Mouse (Mus musculus) hindbrain, embryonic 14.5 days (tissue): Measurements from ENCODE around the gene Eomes. TPM values are rescaled to one million over a fixed set of nuclear protein-coding genes. Genes with fewer than 3 reads are reported as not detected.
A peak's percentile ranks its signal among the peaks of the same experiment; 100 is the strongest.

Experiments
- ATAC-seq: fragments of 200-750 bp; cut with Nextera tagmentation; 2 replicates; pipeline ENCODE4 v1.8.0; 2017; ENCODE audit warnings: moderate number of reproducible peaks, mild to moderate bottlenecking, moderate TSS enrichment, moderate library complexity; ENCODE audit not compliant: low FRiP score
- DNase-seq: peaks from one replicate; pipeline ENCODE4 v3.0.0-alpha.2; 2015; ENCODE audit warnings: low spot score
- H3K27ac ChIP-seq: fragments of 300-500 bp; sonication (generic); 2 replicates; pipeline ENCODE4 v1.5.1; 2014; ENCODE audit warnings: mild to moderate bottlenecking, moderate library complexity
- H3K27me3 ChIP-seq: fragments of 300-500 bp; sonication (generic); 2 replicates; pipeline ENCODE4 v1.6.1; 2014; ENCODE audit warnings: mild to moderate bottlenecking, low read length, mixed read lengths; ENCODE audit not compliant: control insufficient read depth, insufficient read depth
- H3K36me3 ChIP-seq: fragments of 300-500 bp; sonication (generic); replicated peaks from 2 replicates; pipeline ENCODE4 v1.6.1; 2014; ENCODE audit not compliant: control insufficient read depth, insufficient read depth
- H3K4me1 ChIP-seq: fragments of 300-500 bp; sonication (generic); replicated peaks from 2 replicates; pipeline ENCODE4 v1.6.1; 2014; ENCODE audit warnings: antibody characterized with exemption, low read length, mixed read lengths; ENCODE audit not compliant: control insufficient read depth, insufficient read depth
- H3K4me2 ChIP-seq: fragments of 300-500 bp; sonication (generic); replicated peaks from 2 replicates; pipeline ENCODE4 v1.6.1; 2014; ENCODE audit warnings: mild to moderate bottlenecking, moderate library complexity
- H3K4me3 ChIP-seq: fragments of 300-500 bp; sonication (generic); replicated peaks from 2 replicates; pipeline ENCODE4 v1.5.1; 2014; ENCODE audit warnings: mild to moderate bottlenecking, low read length
- H3K9ac ChIP-seq: fragments of 300-500 bp; sonication (generic); 2 replicates; pipeline ENCODE4 v1.6.1; 2014
- H3K9me3 ChIP-seq: fragments of 300-500 bp; sonication (generic); 2 replicates; pipeline ENCODE4 v1.6.1; 2016; ENCODE audit warnings: low read length; ENCODE audit not compliant: control insufficient read depth
- WGBS: fragments of 180-500 bp; shearing (Covaris S2); extraction: QIAGEN DNeasy Blood & Tissue Kit; methylation state at CpG from one replicate; pipeline ENCODE4 v1.1.7; 2014; 5-methylcytosine and 5-hydroxymethylcytosine counted together
- polyA plus RNA-seq: library from polyadenylated mRNA; unstranded; fragments of >200 nt; fragmentation: Nextera tagmentation; extraction: Ambion mirVana; gene quantifications from 2 replicates; pipeline ENCODE4 v1.2.1, GENCODE M21; 2014

The Eomes gene
- polyA plus RNA-seq, 1 experiment from 2014 or later = 0.66 TPM

- DNase-seq (no peak), ATAC-seq (no peak)
- Histone ChIP-seq H3K4me3 (peak overlapping the region; percentile 92), H3K27me3 (no peaks in the 10 kb centered on the region), H3K27ac (no peak overlapping the region), H3K9me3 (no peaks in the 10 kb centered on the region), H3K36me3 (0 out of 2 replicates have a peak, but pooled peaks cover 4% of the 10 kb centered on the region), H3K4me1 (peaks cover 32% of the 10 kb centered on the region), H3K4me2 (peak overlapping the region; percentile 99), H3K9ac (peak overlapping the region; percentile 92; the same call in 1 of the 2 replicates)
- WGBS = 66% methylated on average over 6 of the region's 6 CpGs
These were observed 29.5 kb downstream of the Eomes start for GRCm38 (mm10) chr9:118507552-118507951.

- no peak overlapping the region for H3K4me3 ChIP-seq
- no peak overlapping the region for H3K27ac ChIP-seq
- H3K36me3 ChIP-seq = 0 out of 2 replicates have a peak, but pooled peaks cover 4% of the 10 kb centered on the region
- 88% methylated on average over 7 of the region's 7 CpGs for WGBS
- DNase-seq (no peak), ATAC-seq (no peak)
- 0 out of 2 replicates have a peak overlapping the region, but pooled peaks have one; percentile 92 for H3K9ac ChIP-seq
- no peak overlapping the region for H3K4me2 ChIP-seq
- peaks cover 32% of the 10 kb centered on the region for H3K4me1 ChIP-seq
- H3K27me3 ChIP-seq = no peaks in the 10 kb centered on the region
- H3K9me3 ChIP-seq = no peaks in the 10 kb centered on the region
These were observed 30.6 kb downstream of the Eomes start for GRCm38 (mm10) chr9:118508601-118509000.

GRCm38 (mm10) chr9:118510941-118511690 lies 33.1 kb downstream of the Eomes start:
- WGBS = 84% methylated on average over 15 of the region's 15 CpGs
- no peak for ATAC-seq
- no peak for DNase-seq
- H3K4me3 ChIP-seq = no peak overlapping the region
- no peak overlapping the region for H3K9ac ChIP-seq
- no peak overlapping the region for H3K4me2 ChIP-seq
- no peaks in the 10 kb centered on the region for H3K27me3 ChIP-seq
- H3K36me3 ChIP-seq = peaks cover 24% of the 10 kb centered on the region
- no peak overlapping the region for H3K27ac ChIP-seq
- H3K9me3 ChIP-seq = no peaks in the 10 kb centered on the region
- H3K4me1 ChIP-seq = peaks cover 28% of the 10 kb centered on the region

GRCm38 (mm10) chr9:118512681-118513233 lies 34.7 kb downstream of the Eomes start:
- DNase-seq (no peak), ATAC-seq (no peak)
- Histone ChIP-seq H3K9me3 (no peaks in the 10 kb centered on the region), H3K27ac (no peak overlapping the region), H3K4me2 (no peak overlapping the region), H3K4me1 (peaks cover 19% of the 10 kb centered on the region), H3K9ac (no peak overlapping the region), H3K27me3 (no peaks in the 10 kb centered on the region), H3K4me3 (no peak overlapping the region), H3K36me3 (peaks cover 30% of the 10 kb centered on the region)
- WGBS = 88% methylated on average over 3 of the region's 3 CpGs

- ATAC-seq (no peak), DNase-seq (no peak)
- 95% methylated on average over 6 of the region's 6 CpGs for WGBS
- H3K4me3 ChIP-seq = no peak overlapping the region
- peaks cover 30% of the 10 kb centered on the region for H3K36me3 ChIP-seq
- H3K4me2 ChIP-seq = no peak overlapping the region
- H3K9ac ChIP-seq = no peak overlapping the region
- H3K9me3 ChIP-seq = no peaks in the 10 kb centered on the region
- H3K27ac ChIP-seq = no peak overlapping the region
- no peaks in the 10 kb centered on the region for H3K27me3 ChIP-seq
- H3K4me1 ChIP-seq = peaks cover 5% of the 10 kb centered on the region; the same call in 1 of the 2 replicates
These were observed 37.5 kb downstream of the Eomes start for GRCm38 (mm10) chr9:118515476-118515875.

GRCm38 (mm10) chr9:118516162-118516561 lies 38.1 kb downstream of the Eomes start:
- no peak for ATAC-seq

GRCm38 (mm10) chr9:118517619-118518018 lies 39.6 kb downstream of the Eomes start:
- Histone ChIP-seq H3K4me3 (no peak overlapping the region), H3K36me3 (peaks cover 30% of the 10 kb centered on the region), H3K4me2 (no peak overlapping the region), H3K4me1 (peaks cover 5% of the 10 kb centered on the region; the same call in 1 of the 2 replicates), H3K9me3 (no peaks in the 10 kb centered on the region), H3K9ac (no peak overlapping the region), H3K27me3 (no peaks in the 10 kb centered on the region), H3K27ac (no peak overlapping the region)
- WGBS = 80% methylated on average over 6 of the region's 8 CpGs
- no peak for ATAC-seq
- DNase-seq = no peak

More at GRCm38 (mm10) chr9:118516162-118516561, 38.1 kb downstream of the Eomes start:
- H3K9me3 ChIP-seq = no peaks in the 10 kb centered on the region
- H3K36me3 ChIP-seq = peaks cover 26% of the 10 kb centered on the region
- no peak overlapping the region for H3K4me3 ChIP-seq
- peaks cover 5% of the 10 kb centered on the region; the same call in 1 of the 2 replicates for H3K4me1 ChIP-seq
- H3K27me3 ChIP-seq = no peaks in the 10 kb centered on the region
- no peak overlapping the region for H3K27ac ChIP-seq
- DNase-seq = no peak
- WGBS = 97% methylated on average over 3 of the region's 3 CpGs
- H3K4me2 ChIP-seq = no peak overlapping the region
- H3K9ac ChIP-seq = no peak overlapping the region

GRCm38 (mm10) chr9:118519101-118519500 lies 41.1 kb downstream of the Eomes start:
- ATAC-seq (no peak), DNase-seq (no peak)
- H3K9me3 ChIP-seq = no peaks in the 10 kb centered on the region
- H3K27me3 ChIP-seq = no peaks in the 10 kb centered on the region
- H3K36me3 ChIP-seq = peaks cover 36% of the 10 kb centered on the region
- H3K4me2 ChIP-seq = no peak overlapping the region
- no peak overlapping the region for H3K27ac ChIP-seq
- no peak overlapping the region for H3K9ac ChIP-seq
- no peak overlapping the region for H3K4me3 ChIP-seq
- WGBS = 74% methylated on average over 8 of the region's 8 CpGs
- peaks cover 5% of the 10 kb centered on the region; the same call in 1 of the 2 replicates for H3K4me1 ChIP-seq

- no peaks in the 10 kb centered on the region for H3K27me3 ChIP-seq
- H3K4me1 ChIP-seq = peaks cover 5% of the 10 kb centered on the region; the same call in 1 of the 2 replicates
- H3K4me2 ChIP-seq = no peak overlapping the region
- H3K4me3 ChIP-seq = no peak overlapping the region
- H3K9ac ChIP-seq = no peak overlapping the region
- H3K36me3 ChIP-seq = peaks cover 27% of the 10 kb centered on the region
- no peak for DNase-seq
- 75% methylated on average over 8 of the region's 8 CpGs for WGBS
- no peaks in the 10 kb centered on the region for H3K9me3 ChIP-seq
- no peak overlapping the region for H3K27ac ChIP-seq
- ATAC-seq = no peak
These were observed 42.0 kb downstream of the Eomes start for GRCm38 (mm10) chr9:118520011-118520410.
